Mouse (Mus musculus): ENCODE results near the gene Rplp0. TPM values are rescaled to one million over a fixed set of nuclear protein-coding genes. Genes with fewer than 3 reads are reported as not detected.
A peak's percentile ranks its signal among the peaks of the same experiment; 100 is the strongest.
"Not testable (repeated sequence)": the region's sequence is repeated elsewhere in the genome, so short reads cannot be mapped to it uniquely, and the experiment has no call there.

Gene Rplp0
- polyA plus RNA-seq, 1 experiment from 2014 or later, result 1,124 TPM

- Histone ChIP-seq H3K36me3 (peaks cover 51% of the 10 kb centered on the region), H3K27me3 (ENCODE audit: insufficient read depth, poor library complexity, severe bottlenecking) (no peaks in the 10 kb centered on the region), H3K4me3 (peak overlapping the region; percentile 97), H3K27ac (no peak overlapping the region), H3K9me3 (no peaks in the 10 kb centered on the region), H3K4me1 (replicated peaks) (peaks cover 62% of the 10 kb centered on the region)
- DNase-seq (ENCODE audit: low spot score), result no peak
- 43% methylated on average over 5 of the region's 5 CpGs for WGBS
Measured at GRCm38 (mm10) chr5:115563771-115564585, 4.7 kb downstream of the Rplp0 start.

DNA sequence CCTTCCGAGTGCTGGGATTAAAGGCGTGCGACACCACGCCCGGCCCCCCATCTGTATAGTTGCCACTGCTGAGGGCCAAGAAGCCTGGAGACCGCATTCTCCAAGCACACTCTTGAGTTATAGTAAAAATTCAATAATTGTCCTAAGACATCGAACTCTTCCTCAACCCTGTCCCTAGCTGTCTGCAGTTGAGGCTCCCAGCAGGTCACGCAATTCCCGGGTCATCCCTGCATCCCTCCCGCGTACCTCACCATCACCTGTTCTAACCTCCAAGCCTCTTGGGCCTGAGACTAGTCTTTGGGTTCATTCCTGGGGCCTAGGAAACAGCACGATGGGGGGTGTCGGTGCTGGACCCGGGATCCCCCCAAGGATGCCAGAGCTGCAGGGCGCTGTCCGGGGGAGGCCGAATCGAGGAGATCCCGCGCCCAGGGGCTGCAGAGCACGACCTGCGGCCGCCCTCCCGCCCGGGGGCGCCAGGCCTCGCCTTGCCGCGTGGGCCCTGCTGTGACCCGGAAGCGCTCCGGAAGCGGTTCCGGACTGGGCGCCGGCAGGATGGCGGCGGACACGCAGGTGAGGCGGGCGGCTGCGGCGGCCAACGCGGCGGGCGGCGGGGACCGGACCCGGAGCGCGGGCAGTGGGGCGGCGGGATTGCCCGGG lies 5.6 kb downstream of the Rplp0 start, which contains the start of gene Gcn1l1:
Gene Gcn1l1, plus strand, starts transcription at position 518 of the 657 bp plus-strand sequence.
- Histone ChIP-seq H3K9me3 (no peaks in the 10 kb centered on the region), H3K27me3 (ENCODE audit: insufficient read depth, poor library complexity, severe bottlenecking) (no peaks in the 10 kb centered on the region), H3K4me3 (peak within 1 kb of the TSS; percentile 97), H3K27ac (peak within 1 kb of the TSS; percentile 94), H3K4me1 (replicated peaks) (peaks cover 71% of the 10 kb centered on the region), H3K36me3 (peaks cover 51% of the 10 kb centered on the region)
- WGBS, result 2% methylated on average over 55 of the region's 55 CpGs
- DNase-seq (ENCODE audit: low spot score), result peak; percentile 81

GRCm38 (mm10) chr5:115565403-115565802 lies 6.1 kb downstream of the Rplp0 start:
- H3K4me1 ChIP-seq (replicated peaks), result peaks cover 67% of the 10 kb centered on the region

GRCm38 (mm10) chr5:115568681-115569080 lies 9.4 kb downstream of the Rplp0 start:
- Histone ChIP-seq H3K27ac (peak overlapping the region; percentile 45; the same call in 1 of the 2 replicates), H3K9me3 (no peaks in the 10 kb centered on the region), H3K4me1 (replicated peaks) (peaks cover 53% of the 10 kb centered on the region), H3K36me3 (peaks cover 50% of the 10 kb centered on the region), H3K27me3 (ENCODE audit: insufficient read depth, poor library complexity, severe bottlenecking) (no peaks in the 10 kb centered on the region), H3K4me3 (no peak overlapping the region)
- DNase-seq (ENCODE audit: low spot score), result no peak
- 61% methylated on average over 10 of the region's 10 CpGs for WGBS

More at GRCm38 (mm10) chr5:115565403-115565802, 6.1 kb downstream of the Rplp0 start:
- under 1% methylated on average over 46 of the region's 46 CpGs for WGBS
- H3K36me3 ChIP-seq, result peaks cover 50% of the 10 kb centered on the region
- no peaks in the 10 kb centered on the region for H3K9me3 ChIP-seq
- H3K4me3 ChIP-seq, result peak overlapping the region; percentile 97
- no peaks in the 10 kb centered on the region for H3K27me3 ChIP-seq (ENCODE audit: insufficient read depth, poor library complexity, severe bottlenecking)
- peak; percentile 61 for DNase-seq (ENCODE audit: low spot score)
- H3K27ac ChIP-seq, result peak overlapping the region; percentile 94

- peaks cover 51% of the 10 kb centered on the region for H3K36me3 ChIP-seq
- no peak overlapping the region for H3K4me3 ChIP-seq
- H3K27me3 ChIP-seq (ENCODE audit: insufficient read depth, poor library complexity, severe bottlenecking), result no peaks in the 10 kb centered on the region
- H3K9me3 ChIP-seq, result no peaks in the 10 kb centered on the region
- 0 out of 2 replicates have a peak overlapping the region, but pooled peaks have one; percentile 45 for H3K27ac ChIP-seq
- peaks cover 47% of the 10 kb centered on the region for H3K4me1 ChIP-seq (replicated peaks)
- 80% methylated on average over 11 of the region's 11 CpGs for WGBS
- DNase-seq (ENCODE audit: low spot score), result no peak
Measured at GRCm38 (mm10) chr5:115569308-115569707, 10.0 kb downstream of the Rplp0 start.

DNA sequence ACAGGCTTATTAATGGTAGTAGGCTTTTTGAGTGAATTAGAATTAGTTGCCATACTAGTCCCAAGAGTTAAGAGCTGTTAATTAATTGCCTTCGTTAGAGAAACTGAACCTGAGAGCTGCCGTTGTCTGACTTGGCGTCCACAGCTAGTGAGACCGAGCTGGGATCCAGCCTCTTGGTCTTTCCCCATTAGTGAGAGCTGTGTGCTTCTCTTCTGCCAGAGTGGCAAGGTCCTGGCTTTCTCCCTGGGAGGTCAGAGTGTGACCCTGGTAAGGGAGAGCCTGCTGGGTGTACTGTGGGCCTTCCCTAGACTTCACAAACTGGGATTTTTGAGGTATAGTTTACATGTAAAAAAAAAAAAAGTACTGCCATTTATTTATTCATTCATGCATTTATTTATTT lies 10.5 kb downstream of the Rplp0 start:
- H3K9me3 ChIP-seq, result no peaks in the 10 kb centered on the region
- H3K36me3 ChIP-seq, result peaks cover 55% of the 10 kb centered on the region
- no peak for DNase-seq (ENCODE audit: low spot score)
- 93% methylated on average over 4 of the region's 4 CpGs for WGBS
- no peak overlapping the region for H3K4me3 ChIP-seq
- no peak overlapping the region for H3K27ac ChIP-seq
- H3K27me3 ChIP-seq (ENCODE audit: insufficient read depth, poor library complexity, severe bottlenecking), result no peaks in the 10 kb centered on the region
- peaks cover 43% of the 10 kb centered on the region for H3K4me1 ChIP-seq (replicated peaks)

DNA sequence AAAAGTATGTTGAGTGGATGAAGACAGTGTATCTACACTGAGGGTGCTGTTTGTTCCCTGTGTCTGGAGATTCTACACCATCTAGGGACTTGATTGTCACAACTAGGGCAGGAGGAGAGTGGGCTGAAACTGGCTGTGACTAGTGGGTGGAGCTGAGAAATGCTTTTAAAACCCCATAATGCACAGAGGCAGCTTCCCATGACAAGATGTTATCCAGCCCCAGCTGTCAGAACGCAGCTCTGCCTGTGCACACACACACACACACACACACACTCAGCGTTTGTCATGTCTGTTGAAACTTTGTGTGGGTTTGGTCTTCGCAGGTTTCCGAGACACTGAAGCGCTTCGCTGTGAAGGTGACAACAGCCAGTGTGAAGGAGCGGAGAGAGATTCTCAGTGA lies 11.8 kb downstream of the Rplp0 start:
- Histone ChIP-seq H3K4me1 (replicated peaks) (peaks cover 31% of the 10 kb centered on the region), H3K27ac (no peak overlapping the region), H3K36me3 (peaks cover 69% of the 10 kb centered on the region), H3K27me3 (ENCODE audit: insufficient read depth, poor library complexity, severe bottlenecking) (no peaks in the 10 kb centered on the region), H3K4me3 (no peak overlapping the region), H3K9me3 (no peaks in the 10 kb centered on the region)
- no peak for DNase-seq (ENCODE audit: low spot score)
- WGBS, result 95% methylated on average over 7 of the region's 7 CpGs

DNA sequence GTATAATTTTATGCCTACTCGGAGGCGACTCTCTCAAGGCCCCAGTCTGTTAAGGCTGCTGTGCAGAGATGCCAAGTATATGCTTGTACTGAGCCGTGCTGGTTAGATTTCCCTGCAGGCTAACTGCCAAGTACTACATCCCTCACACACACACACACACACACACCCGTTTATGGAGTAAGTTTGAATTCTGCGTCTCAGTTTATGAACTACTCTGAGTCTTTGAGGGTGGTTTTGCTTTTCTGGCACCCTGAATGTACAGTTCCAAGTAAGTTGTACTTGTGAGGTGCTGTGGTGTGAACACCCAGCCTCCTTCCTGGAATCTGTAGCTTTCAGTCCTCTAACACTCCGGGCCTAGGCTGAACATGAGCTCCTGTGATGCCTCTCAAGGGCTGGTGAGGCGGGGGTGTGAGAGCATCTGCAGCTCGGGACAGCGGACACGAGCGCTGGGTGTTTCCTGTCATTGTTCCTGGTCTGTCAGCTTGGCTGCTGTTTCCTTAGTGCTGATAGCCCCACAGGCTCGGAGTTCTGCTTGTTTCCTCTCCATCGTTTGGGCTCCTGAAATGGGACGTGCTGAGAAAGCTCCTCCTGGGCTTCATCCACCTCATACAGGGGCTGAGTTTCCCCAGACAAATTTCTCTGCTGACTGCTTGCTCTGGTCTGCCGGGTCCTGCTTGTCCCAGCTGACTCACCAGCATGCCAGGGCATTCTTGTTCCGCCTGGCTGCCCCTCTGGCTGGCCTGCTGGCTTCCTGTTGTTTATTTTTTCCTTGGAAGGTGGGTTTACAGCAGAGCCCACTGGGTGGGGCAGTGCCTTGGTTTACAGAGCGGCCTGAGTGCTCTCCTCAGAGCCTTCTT lies 13.6 kb downstream of the Rplp0 start:
- Histone ChIP-seq H3K27ac (peak overlapping the region; percentile 67), H3K4me1 (replicated peaks) (peaks cover 23% of the 10 kb centered on the region), H3K27me3 (ENCODE audit: insufficient read depth, poor library complexity, severe bottlenecking) (no peaks in the 10 kb centered on the region), H3K36me3 (peaks cover 83% of the 10 kb centered on the region), H3K4me3 (no peak overlapping the region), H3K9me3 (no peaks in the 10 kb centered on the region)
- peak; percentile 20 for DNase-seq (ENCODE audit: low spot score)
- 68% methylated on average over 17 of the region's 17 CpGs for WGBS

GRCm38 (mm10) chr5:115574992-115575391 lies 15.7 kb downstream of the Rplp0 start:
- H3K27me3 ChIP-seq (ENCODE audit: insufficient read depth, poor library complexity, severe bottlenecking), result no peaks in the 10 kb centered on the region
- WGBS, result 91% methylated on average over 8 of the region's 8 CpGs

DNA sequence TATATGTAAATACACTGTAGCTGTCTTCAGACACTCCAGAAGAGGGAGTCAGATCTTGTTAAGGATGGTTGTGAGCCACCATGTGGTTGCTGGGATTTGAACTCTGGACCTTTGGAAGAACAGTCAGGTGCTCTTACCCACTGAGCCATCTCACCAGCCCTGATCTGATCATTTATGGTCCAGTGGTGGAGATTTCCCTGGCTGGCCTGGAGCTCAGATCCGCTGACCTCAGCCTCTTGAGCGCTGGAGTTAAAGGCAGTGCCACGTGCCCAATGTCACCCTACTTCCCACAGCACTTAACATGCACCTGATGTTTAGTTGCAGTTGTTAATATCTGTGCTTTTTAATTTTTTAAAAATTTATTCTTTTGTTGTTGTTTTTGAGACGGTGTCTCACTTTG lies 18.4 kb downstream of the Rplp0 start:
- Histone ChIP-seq H3K36me3 (peaks cover 100% of the 10 kb centered on the region), H3K9me3 (peaks cover 13% of the 10 kb centered on the region)
- H3K27me3 ChIP-seq (ENCODE audit: insufficient read depth, poor library complexity, severe bottlenecking); H3K27ac ChIP-seq; DNase-seq (ENCODE audit: low spot score); H3K4me1 ChIP-seq (replicated peaks); H3K4me3 ChIP-seq: not testable (repeated sequence)
- 95% methylated on average over 4 of the region's 4 CpGs for WGBS

More at GRCm38 (mm10) chr5:115574992-115575391, 15.7 kb downstream of the Rplp0 start:
- Histone ChIP-seq H3K9me3 (no peaks in the 10 kb centered on the region), H3K27ac (no peak overlapping the region), H3K4me3 (no peak overlapping the region), H3K36me3 (peaks cover 97% of the 10 kb centered on the region), H3K4me1 (replicated peaks) (peaks cover 6% of the 10 kb centered on the region)
- no peak for DNase-seq (ENCODE audit: low spot score)

- Histone ChIP-seq H3K36me3 (peaks cover 100% of the 10 kb centered on the region), H3K27me3 (ENCODE audit: insufficient read depth, poor library complexity, severe bottlenecking) (no peaks in the 10 kb centered on the region), H3K9me3 (peaks cover 16% of the 10 kb centered on the region), H3K27ac (no peak overlapping the region), H3K4me3 (no peak overlapping the region), H3K4me1 (replicated peaks) (no peaks in the 10 kb centered on the region)
- 96% methylated on average over 14 of the region's 14 CpGs for WGBS
- no peak for DNase-seq (ENCODE audit: low spot score)
Measured at GRCm38 (mm10) chr5:115578922-115579321, 19.7 kb downstream of the Rplp0 start.

- Histone ChIP-seq H3K4me3 (no peak overlapping the region), H3K9me3 (peaks cover 16% of the 10 kb centered on the region), H3K27me3 (ENCODE audit: insufficient read depth, poor library complexity, severe bottlenecking) (no peaks in the 10 kb centered on the region), H3K36me3 (peaks cover 100% of the 10 kb centered on the region), H3K4me1 (replicated peaks) (no peaks in the 10 kb centered on the region), H3K27ac (no peak overlapping the region)
- DNase-seq (ENCODE audit: low spot score), result no peak
- WGBS, result 88% methylated on average over 5 of the region's 5 CpGs
Measured at GRCm38 (mm10) chr5:115579363-115579762, 20.1 kb downstream of the Rplp0 start.
